Mouse (Mus musculus): ENCODE measurements at regions not wholly inside any gene's neighbourhood (a gene's known extent, or its start where the extent isn't known, plus 50 kb on each side); places are given as distances from the start of the nearest gene placed in this dataset.

DNA sequence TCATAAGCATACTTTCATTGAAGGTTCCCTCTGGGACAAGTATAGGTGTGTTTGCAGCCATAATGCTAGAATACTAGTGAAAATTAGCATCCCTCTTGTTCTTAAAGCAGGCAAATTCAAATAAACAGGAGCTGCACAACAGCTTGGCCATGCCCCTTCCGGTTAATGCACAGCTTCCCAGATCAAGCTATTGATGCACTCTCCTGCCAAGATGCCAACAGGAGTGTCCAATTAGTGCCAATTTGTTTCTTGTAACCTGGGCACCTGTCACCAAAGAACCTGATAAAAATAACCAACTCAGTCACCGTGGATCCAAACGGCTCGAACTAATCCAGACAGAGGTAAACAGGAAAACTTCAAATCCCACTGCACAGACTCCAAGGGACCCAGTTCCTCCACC lies 138.6 kb upstream of the Smarca2 start:
- no peak for DNase-seq (ENCODE audit: extremely low spot score in 1 of 2, low spot score in 1 of 2)

DNA sequence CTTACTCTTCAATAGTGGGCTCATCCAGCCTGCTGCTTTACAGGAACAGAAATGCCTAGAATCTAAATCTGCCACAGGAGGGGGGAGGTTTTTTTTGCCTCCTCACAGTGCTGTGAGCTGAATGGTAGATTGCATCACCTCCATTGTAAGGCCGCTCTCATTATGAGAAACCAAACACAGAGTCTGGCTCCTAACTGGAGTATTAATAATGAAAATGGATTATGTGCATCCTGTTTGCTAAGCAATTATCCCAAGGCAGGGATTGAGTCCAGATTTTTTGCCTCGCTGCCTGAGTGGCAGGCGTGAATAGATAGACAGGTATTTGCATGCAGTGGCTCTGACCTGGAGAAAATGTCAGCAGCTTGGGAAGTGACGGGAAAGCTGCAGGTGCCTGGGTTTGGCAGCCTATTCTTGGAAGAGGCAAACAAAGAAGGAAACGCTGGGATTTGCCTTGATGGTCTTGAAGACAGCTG lies 137.6 kb upstream of the Smarca2 start:
- DNase-seq (ENCODE audit: extremely low spot score in 1 of 2, low spot score in 1 of 2) = no peak

DNA sequence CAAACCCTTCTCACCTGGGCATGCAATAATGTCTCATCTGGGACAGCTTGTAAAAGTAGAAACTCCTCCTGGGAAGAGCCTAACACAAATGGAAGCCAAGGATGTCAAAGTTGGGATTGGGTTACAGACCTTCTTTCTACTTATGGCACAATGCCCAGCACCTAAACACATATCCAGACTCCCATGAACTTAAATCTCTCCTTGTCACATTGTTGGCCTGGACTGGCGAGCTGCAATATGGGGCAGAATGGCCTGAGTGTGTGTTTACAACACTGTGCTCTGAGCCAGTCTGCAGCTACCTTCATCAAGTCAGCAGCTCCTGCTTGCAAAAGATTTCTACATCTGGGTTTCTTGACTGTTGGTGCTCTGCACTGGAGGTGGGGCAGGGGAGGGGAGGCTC lies 132.2 kb upstream of the Smarca2 start:
- DNase-seq (ENCODE audit: extremely low spot score in 1 of 2, low spot score in 1 of 2) = no peak

DNA sequence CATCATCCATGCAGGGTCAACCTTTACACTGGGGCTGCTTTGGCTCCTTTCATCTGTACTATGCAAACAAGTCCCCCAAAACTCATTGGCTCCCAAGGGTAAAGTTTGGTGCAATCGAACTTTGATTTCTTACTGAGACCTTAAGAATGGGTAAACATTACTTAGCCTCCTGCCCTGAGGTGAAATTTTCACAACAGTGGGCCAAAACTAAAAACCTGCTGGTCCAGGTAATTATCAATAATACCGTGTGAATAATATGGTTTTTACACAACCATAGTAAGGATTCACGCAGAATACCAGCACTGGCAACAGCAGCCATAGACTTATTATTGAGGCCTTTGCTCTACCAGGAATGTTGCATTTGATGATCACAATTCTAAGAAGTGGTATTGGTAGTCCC lies 131.6 kb upstream of the Smarca2 start:
- DNase-seq (ENCODE audit: extremely low spot score in 1 of 2, low spot score in 1 of 2) = no peak

DNA sequence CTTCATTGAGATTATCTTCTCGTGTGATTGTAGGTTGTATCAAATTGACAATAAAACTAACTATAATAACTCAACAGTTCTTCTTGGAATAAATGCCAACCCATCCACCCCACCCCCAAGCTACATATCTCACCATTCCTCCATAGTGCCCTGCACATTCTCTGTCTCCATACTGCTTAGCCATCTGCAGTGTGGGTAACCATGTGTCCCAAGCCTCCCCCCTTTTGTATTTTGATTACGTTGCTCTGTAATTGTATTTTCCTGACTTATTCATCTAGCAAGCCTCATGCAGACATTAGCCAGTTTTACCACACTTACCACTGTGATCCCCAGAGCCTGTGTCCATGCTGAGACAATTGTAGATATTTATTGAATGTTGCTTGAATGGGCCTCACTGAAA lies 129.7 kb upstream of the Smarca2 start:
- no peak for DNase-seq (ENCODE audit: extremely low spot score in 1 of 2, low spot score in 1 of 2)

DNA sequence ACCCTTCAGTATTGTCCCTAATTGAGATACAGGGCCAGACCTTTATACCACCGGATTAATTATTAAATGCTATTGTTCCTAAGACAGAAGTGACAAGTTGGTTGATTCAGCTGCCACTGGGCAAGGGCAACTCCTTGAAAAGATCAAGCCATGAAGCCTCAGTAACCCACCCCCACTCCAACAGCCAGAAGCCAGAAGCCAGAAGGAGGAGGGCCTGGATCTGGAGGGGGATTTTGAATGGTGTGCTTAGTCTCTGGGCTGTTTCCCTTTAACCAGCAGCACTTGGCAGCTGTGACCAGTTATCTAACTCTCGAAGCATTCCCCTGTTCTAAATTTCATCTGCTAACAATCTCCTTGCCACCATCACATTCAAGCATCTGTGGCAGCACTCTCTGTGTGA lies 129.1 kb upstream of the Smarca2 start:
- DNase-seq (ENCODE audit: extremely low spot score in 1 of 2, low spot score in 1 of 2) = no peak

DNA sequence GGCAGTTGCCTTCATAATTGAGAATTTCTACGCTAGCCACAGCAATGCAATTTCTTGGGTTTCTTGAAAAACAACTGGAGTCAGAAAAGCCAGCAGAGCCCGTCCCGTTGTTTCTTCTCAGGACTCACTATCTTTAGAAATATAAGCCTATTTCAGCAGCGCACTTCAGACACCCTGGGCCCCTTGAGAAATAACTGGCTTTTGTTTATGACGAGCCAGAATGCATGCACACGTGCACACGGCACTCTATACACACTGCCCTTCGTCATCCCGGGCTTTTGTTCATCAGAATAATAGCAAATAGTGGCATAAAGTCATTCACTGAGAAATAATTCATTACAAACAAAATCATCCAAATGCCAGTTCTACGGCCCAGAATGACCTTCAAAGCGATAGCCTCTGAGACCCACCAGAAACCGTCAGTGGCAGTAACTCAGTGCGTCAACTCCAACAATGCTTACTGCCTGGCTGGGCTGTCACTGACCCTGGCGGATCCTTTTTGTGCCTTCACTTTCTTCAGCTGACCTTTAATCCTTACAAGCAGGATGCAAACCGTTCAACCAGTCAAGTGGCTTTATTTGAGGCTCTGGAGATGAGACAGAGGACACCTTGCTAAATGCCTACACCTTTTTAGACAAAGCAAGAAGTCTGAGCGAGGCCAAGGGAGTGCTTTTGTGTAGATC lies 126.7 kb upstream of the Smarca2 start:
- no peak for DNase-seq (ENCODE audit: extremely low spot score in 1 of 2, low spot score in 1 of 2)

DNA sequence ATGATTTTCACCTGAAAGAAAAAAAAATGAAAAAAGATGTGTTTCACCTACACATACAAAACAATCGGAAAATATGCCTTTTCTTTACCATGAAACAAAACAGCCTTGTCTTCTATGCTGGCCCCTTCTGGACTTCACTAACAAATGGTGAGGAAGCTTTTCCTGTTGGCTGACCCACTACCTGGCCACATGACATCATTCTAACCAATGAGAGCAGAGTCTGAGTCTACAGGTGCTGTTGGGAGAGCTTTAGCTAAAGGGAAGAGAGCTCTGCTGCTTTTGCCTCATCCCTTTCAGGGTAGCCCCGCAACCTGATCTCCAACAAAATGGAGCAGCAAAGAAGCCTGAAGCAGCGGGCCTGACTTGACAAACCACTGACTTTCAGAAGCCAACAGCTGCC lies 120.5 kb upstream of the Smarca2 start:
- DNase-seq (ENCODE audit: extremely low spot score in 1 of 2, low spot score in 1 of 2) = no peak

DNA sequence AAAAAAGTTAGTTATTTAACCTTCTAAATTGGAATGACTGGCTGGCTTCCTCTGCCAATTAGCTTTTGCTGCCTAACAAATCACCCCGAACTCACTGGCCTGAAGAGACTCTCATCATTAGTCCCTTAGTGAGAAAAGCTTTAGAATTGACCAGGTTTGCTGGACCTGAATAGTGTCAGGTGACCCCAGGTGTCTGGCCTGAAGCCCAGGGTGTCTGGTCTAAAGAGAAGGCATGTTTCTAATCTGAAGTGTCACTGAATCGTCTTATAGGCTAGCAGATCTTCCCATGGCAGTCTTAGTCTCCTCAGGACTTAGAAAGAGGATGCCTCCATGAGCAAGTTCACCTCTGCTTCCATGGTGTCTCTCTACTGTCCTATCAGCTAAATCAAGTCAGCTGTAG lies 112.0 kb upstream of the Smarca2 start:
- no peak for DNase-seq (ENCODE audit: extremely low spot score in 1 of 2, low spot score in 1 of 2)

DNA sequence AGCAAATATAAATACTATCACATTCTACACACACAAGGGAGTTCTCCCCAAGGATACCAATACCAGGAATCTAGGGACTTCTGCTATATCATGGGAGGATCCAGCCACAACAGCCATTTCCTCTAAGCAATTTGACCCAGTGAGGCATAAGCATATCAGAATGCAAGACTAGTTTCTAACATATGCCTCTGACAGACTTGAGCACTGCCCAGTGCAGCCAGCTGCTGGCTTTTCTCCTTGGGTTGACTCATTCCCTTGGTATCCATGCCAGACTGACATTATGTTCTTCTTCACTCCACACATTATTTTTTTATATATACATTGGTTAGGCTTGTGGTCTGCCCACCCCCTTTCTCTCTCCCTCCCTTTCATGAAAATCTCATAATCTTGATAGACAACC lies 103.8 kb upstream of the Smarca2 start:
- DNase-seq (ENCODE audit: extremely low spot score in 1 of 2, low spot score in 1 of 2) = no peak

DNA sequence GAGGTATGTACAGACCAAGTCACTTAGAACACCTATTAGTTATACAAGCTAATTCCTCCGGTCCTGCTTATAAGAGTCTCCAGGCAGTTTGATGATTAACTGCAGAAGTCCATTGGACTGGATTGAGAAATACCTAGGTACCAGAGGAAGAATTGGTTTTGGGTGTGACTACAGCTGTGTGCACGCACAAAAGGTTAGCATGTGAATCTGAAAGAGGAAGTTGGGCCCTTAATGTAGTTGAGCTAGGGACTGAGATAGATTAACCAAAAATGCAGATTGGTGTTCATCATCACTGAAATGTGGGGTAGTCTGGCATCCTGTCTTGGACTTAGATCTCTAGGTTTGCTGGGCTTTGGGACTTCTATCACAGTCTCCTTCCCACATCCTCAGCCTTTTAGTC lies 100.8 kb upstream of the Smarca2 start:
- no peak for DNase-seq (ENCODE audit: extremely low spot score in 1 of 2, low spot score in 1 of 2)

DNA sequence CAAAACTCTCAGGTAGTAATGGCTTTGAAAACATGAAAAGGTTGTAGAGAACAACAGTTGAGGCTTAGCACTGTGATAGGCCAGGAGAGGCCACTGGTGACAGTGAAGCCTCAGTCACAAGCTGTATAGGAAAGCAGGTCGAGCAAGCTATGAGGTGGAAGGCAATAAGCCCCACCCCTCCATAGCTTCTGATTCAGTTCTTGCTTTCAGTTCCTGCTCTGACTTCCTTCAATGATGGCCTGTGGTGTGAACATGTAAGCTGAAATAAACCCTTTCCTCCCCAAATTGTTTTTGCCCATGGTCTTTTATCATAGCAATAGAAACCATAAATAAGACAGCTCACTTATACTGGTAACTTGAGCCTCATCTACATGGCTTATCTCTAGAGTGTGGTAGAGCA lies 98.0 kb upstream of the Smarca2 start:
- no peak for DNase-seq (ENCODE audit: extremely low spot score in 1 of 2, low spot score in 1 of 2)

DNA sequence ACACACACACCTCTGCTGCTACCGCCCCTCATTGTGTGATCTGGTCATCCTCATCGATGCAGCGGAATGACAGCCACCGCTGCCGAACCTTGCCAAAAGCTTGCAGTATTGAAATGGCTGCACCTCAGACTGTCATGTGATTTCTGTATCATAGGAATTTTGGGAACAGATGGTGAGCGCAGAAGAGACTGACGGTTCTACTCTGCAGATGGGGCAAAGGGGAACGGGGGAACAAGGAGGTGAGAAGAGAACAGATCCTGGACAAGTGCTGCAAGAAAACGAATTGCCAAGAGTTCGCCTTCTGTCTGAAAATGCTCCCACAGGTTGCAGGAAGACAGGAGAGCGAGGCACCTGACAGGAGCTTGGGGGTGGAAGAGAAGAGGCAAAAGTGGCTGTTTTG lies 96.9 kb upstream of the Smarca2 start:
- no peak for DNase-seq (ENCODE audit: extremely low spot score in 1 of 2, low spot score in 1 of 2)

DNA sequence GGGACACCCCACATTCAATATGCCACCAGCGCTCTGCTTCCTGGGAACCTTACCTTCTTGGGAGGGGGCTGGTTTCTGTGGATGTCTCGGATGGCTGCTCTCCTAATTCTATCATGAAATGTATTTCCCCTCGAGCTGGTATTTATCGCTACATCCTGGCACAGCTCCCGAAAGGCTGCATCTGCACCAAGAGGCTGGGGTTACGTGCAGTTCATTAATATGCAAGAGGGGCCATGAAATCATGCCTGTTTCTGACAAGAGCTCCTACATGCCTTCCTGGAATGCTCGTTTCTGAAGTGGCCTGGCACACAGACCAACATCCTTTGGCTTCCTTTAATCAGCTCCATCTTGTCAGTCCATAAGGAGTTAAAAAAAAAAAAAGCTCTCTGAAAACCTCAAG lies 96.2 kb upstream of the Smarca2 start:
- DNase-seq (ENCODE audit: extremely low spot score in 1 of 2, low spot score in 1 of 2) = no peak

DNA sequence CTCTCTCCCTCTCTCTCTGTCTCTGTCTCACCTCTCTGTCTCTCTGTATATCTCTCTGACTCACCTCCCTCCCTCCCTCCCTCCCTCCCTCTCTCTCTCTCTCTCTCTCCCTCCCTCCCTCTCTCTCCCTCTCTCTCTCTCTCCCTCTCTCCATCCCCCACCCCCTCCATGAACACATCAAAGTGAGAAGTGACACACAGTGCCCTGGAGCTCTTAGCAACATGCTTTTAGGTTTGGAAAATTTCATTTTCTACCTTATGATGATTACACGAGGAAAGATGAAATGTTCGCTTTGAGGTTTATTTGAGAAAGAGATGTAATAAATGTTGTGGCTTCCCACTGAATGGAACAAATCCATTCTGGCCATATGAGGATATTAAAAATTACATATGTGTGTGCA lies 95.6 kb upstream of the Smarca2 start:
- no peak for DNase-seq (ENCODE audit: extremely low spot score in 1 of 2, low spot score in 1 of 2)

DNA sequence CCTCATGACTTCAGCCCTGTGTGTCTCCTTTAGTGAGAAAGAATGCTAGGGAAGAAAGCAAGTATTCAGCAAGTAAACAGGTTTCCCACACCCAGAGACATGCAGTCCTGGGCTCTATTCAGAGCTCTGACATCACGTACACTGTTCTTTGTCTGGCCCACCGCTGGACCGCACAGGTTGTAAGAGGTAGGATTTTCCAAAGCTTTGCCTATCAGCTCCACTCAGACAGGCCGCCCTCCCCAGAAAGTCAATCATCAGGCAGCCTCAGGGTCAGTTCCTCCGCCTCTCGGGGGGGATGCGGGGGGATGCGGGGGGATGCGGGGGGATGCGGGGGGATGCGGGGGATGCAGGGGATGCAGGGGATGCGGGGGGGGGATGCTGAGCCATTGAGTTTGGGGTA lies 94.7 kb upstream of the Smarca2 start:
- DNase-seq (ENCODE audit: extremely low spot score in 1 of 2, low spot score in 1 of 2) = no peak

DNA sequence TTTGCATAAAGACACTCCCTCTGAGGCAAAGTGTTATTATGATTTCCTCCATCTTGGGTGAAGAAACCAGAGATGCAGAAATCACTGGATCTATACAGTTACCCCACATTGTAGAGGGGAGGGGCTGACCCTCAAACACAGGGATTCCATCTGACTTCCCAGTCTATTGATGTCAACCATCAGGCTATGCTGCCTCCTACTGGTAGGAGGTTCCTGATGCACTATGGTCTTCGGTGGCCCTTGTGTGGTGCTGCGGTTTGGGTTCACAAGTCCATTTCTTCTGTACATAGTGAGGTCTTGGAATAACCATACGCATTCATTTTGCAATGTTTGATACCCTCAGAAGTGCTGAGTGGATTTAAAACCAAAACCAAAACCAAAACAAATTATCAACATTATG lies 94.0 kb upstream of the Smarca2 start:
- DNase-seq (ENCODE audit: extremely low spot score in 1 of 2, low spot score in 1 of 2) = no peak

DNA sequence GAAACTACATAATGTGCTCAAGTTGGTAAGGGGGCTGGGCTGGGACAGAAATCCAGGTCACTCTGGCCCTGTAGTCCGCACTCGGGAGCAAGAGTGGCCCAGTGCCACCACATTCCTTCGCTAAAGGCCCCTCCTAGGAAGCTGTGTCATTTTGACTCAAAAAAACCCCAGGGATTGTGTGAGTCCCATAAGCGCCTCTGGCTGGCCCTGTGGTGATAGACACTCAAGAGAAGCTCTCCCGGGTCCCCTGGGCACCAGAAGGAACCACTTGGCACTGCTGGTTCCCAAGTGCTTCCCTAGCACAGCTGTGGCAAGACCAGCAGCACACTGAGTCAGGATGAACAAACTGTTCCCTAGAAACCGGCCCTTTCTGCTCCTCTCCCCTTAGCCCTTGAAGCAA lies 93.1 kb upstream of the Smarca2 start:
- no peak for DNase-seq (ENCODE audit: extremely low spot score in 1 of 2, low spot score in 1 of 2)

DNA sequence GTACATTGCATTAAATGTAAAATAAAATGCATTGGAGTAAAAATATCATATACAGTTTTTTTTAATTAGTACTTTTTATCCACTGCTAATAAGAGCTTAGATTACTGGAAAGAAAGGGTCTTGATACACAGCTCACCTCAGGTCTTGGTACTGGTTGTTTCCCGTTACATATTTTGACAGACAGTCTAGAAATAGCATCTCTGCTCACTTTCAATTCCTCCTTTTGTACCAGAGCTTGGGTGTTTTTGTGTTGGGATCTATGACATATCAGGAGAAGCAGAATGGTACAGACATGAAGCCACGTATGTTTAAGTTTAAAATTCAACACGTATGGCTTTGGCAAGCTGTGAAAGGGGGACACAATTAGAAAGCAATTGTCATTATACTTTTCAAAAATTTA lies 80.3 kb upstream of the Smarca2 start:
- DNase-seq (ENCODE audit: extremely low spot score in 1 of 2, low spot score in 1 of 2) = no peak

DNA sequence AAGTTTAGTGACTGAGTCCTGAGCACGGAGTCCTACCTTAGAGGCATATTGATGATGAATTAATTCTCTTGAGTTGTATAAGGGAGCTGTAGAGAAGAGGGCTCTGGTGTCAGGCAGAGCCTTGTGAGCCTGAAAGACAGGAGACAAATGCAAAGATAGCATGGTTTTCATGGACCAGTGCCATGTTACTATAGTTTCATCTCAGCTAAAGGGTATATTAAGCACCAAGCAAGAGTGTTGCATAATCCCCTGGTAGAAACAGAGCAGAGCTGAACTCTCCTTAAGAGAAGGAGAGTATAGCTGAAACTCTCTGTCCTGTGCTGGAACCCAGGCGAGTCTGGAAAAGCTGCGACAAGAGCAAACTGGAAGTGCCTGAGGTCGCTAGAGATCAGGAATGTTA lies 73.5 kb upstream of the Smarca2 start:
- no peak for DNase-seq (ENCODE audit: extremely low spot score in 1 of 2, low spot score in 1 of 2)

DNA sequence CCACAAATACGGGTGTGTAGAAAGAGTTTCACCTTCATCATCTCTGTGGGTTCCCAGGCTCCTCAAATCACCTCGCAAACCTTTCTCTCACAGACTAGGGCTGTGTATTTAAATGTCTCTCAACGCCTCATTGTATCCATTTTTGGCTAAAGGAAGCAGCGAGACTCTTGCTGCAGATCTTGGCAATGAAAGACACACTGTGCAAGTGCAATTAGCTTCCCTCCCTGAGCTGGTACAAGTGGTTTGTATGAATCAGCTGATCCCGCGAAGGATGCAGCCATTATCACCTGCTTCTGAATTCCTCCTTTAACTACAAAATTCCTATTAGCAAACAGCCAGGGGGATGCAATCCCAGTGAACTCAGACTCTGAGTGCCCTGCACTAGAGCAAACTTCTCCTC lies 72.3 kb upstream of the Smarca2 start:
- DNase-seq (ENCODE audit: extremely low spot score in 1 of 2, low spot score in 1 of 2) = no peak

DNA sequence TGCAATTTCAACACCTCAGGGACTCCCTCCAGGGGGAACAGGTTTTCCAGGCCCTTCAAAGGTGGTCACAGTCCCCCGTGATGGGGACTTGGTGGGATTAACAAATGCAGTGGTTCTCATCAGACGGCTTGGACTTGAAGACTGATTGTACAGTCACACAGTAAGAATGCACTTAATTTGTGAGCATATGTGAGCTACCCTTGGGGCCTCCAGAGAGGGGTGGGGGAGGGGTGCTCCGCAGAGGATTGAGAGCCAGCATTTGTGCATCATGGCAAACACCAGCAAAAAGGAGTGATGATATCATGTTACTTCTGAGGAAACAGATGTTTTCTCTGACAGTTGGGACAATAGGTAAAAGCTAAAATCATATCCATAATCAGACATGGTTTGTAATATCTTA lies 59.2 kb upstream of the Smarca2 start:
- no peak for DNase-seq (ENCODE audit: extremely low spot score in 1 of 2, low spot score in 1 of 2)

DNA sequence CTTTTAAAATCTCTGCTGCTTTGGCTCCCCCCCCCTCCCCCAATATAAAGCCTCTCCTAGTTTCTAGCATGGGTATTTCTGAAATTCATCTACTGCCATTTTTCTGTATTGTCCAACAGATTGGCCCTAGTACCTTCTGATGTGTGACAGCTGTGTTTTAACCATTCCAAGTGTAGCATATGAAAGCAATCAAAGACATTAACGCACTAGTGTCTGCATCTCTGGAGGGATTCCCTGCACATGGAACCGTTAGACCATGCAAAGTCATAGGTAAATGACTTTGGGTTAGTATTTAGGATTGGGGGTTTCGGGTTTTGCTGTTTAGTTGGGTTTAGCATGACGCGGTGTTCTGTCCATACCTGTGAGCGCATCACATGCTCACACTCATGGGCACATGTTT lies 57.3 kb upstream of the Smarca2 start:
- no peak for DNase-seq (ENCODE audit: extremely low spot score in 1 of 2, low spot score in 1 of 2)

All from layer of hippocampus, postnatal 25 days (tissue).